Mouse (Mus musculus) CD8-positive naive resting alpha-beta T cell, adult 2 months (primary cell): ENCODE data around the gene Maff.

ENCODE experiments used
- DNase-seq, 2 experiments: peaks; one replicate each; pipeline ENCODE4 v3.0.0; 2022; ENCODE audit warnings: low read depth in 2 of 2, low spot score in 2 of 2

The Maff gene

DNA sequence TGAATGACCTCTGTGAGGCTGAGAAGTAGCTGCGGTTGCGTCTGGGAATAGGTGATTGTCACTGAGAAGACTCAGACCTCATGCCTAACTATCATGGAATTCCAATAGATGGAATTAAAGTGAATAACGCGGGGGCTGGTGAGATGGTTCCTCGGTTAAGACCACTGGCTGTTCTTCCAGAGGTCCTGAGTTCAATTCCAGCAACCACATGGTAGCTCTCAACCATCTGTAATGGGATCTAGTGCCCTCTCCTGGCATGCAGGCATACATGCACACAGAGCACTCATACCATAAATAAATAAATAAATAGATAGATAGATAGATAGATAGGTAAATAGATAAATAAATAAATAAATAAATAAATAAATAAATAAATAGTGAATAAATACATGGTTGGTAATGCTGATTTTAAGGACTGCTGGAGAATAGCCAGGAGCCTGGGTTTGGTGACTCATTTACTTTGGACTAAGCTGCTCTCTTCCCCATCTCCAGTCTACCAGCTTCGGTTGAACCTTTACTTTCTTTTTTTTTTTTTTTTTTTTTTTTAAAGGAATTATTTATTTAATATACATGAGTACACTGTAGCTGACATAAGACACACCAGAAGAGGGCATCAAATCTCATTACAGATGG, 17.0 kb upstream of the Maff start:
- DNase-seq, result no peak

DNA sequence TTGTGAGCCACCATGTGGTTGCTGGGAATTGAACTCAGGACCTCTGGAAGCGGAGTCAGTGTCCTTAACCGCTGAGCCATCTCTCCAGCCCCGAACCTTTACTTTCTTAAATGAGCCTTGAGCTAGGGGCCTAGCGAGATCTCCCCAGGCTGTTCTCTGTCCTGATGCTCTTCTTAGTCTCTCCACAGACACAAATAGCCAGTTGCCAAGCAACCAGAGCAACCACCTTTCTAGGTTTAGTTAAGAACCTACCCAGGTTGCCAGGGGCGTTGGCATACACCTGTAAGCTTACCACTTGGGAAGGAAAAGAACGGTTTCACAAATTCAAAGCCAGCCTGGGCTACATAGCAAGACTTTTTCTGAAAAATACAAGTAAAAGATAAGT, 16.4 kb upstream of the Maff start:
- DNase-seq, result no peak

GRCm38 (mm10) chr15:79330521-79330920, 15.9 kb upstream of the Maff start:
- no peak for DNase-seq

DNA sequence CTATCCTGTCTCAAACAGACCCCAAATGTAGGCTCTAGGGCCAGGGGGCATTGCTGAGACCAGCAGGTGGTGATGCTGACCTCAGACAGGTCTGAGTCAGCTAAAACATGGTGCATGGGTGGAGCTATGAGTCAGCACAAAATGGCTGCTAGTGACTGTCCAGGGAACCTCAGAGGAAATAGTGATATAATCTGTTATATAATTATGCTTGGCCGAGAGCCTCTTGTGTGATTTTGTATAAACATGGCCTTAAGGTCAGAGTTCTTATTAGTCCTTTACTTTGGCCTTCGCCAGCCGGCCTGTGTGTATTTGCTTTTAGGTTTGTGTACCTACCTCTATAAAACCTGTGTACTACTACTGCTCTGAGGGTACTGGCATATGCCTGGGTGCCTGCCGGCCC, 13.0 kb upstream of the Maff start:
- no peak for DNase-seq

GRCm38 (mm10) chr15:79335061-79335655, 11.3 kb upstream of the Maff start:
- DNase-seq, result no peak

DNA sequence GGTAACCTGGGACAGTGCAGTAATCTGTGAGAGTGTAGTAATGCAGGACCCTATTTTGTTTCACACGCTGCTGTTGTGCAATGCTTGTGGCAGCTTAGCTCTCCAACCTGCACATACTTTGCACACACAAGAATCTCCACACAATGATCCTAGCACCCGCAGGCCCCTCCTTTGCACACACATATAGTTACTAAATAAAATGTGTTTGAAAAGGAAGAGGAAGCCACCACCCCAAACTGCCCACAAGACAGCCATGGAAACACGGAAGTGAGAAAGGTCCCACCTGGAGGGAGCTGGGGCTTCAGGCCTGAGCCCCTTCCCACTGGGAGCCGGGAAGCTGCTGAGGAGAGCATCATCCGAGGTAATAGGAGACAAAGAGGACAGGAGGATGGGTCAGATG, 7.4 kb upstream of the Maff start:
- DNase-seq, result no peak

- no peak for DNase-seq
These were observed 3.6 kb upstream of the Maff start for GRCm38 (mm10) chr15:79342641-79343337.

DNA sequence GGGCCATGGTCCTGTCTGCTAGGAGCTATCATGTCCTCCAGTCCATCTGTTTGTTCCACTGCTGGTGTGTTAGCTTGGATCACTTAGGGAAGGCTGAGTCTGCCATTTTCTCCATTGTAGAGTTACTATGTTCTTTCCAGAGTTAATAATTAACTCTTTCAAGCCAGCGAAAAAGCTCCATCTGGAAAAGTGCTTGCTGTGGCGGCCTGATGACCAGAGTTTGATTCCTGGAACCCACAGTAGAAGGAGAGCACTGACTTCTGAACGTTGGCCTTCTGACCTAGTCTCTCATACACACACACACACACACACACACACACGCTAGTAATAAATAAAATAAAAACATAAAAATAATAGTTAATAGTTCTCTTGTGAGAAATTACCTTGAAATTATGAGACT, 1.8 kb upstream of the Maff start:
- no peak for DNase-seq

- DNase-seq, result peak; percentile 90 to 91
These were observed 884 bp downstream of the Maff start for GRCm38 (mm10) chr15:79347165-79347844.

DNA sequence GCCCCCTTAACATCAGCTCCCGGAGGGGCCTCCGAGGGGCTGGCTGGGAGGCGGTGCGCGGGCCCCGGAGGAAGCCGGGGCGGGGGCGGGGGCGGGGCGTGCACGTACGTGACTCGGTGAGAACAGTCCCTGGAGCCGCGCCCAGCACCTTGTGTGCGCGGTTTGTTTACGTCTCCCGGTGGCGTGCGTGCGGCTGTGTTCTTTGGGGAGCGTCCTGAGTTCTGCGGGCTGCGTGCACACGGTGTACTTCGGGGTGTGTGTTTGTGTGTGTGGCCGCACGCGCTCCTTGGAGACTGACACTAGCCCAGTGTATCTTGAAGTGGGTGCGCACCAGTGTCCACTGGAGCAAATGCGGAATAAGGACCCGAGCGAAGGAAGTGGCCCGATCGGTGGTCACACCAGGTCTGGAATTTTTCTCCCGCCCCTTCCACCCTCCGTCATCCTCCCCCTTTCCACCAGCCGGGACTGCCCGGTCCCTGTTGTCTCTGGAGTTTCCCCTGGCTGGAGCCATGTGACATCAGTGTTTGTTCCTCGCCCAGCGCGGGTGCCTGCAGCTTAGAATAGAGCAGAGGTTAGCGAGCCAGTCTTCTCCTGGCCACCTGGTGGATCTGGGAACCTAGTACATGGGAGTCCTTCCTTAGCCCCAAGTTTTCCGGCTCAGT, 1.6 kb downstream of the Maff start:
- DNase-seq, result peak; percentile 79

- DNase-seq, result no peak
These were observed 2.2 kb downstream of the Maff start for GRCm38 (mm10) chr15:79348651-79349050.

DNA sequence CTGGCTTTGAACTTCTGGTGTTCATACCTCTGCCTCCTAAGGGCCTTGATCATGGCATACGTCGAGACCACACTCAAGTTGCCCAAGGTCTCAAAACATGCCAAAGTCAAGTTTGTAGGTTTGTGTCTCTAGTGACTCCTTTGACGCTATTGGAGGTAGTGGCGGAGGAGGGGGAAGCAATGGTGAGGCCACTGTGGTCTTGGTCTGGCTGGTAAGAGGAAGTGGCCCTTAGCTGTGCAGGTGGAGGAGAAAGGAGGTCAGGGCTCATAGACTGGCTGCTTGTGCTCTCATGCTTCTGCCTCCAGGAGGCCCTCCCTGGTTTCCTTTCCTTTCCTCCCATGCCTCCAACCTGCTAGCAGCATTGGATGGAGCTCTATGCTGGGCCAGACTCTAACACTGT, 4.4 kb downstream of the Maff start:
- DNase-seq, result no peak

GRCm38 (mm10) chr15:79351331-79351767, 4.9 kb downstream of the Maff start:
- DNase-seq, result no peak

DNA sequence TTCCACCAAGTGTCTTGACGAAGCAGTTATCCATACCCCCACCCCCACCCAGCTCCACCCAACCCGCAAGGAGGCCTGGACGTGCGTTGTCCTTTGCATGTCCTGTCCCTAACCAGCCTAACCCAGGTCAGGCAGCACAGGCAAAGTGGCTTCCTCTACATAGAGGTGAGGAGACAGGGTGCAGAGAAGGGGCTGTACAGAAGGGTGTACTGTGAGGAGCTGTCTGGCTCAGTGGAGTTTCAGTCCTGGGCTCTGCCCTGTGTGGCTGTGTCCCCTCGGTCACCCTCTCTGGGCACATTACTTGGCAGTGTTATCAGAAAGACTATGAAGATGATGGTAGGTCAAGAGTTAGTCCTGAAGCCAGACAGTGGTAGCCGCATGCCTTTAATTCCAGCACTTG, 6.1 kb downstream of the Maff start:
- DNase-seq, result no peak

DNA sequence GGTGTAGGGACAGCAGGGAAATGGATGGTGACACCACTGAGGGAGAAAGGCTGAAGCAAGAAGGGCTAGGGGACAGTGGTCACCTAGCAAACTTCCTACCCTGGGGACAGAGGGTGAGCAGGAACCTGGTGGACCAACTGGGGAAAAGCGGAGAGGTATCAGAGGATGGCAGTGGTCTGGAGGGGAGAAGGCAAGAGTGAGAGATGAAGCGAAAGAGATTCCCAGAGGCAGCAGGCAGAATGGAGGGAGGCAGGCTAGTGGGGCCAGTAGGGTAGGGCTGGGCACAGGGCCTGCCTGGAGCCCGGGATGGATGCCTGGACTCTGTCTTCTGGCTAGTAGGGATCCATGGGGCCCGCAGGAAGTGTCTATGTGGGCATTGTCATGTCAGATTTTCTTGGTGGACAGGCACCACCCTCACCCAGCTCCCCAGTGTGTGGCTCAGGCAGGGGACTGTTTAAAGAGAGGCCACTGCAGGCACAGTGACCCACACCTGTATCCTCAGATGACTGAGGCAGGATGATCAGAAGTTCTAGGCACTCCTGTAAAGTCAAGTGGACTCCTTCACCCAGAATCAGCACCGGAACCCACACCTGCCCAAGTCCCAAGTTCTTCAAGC, 7.4 kb downstream of the Maff start:
- no peak for DNase-seq

- DNase-seq, result no peak
These were observed 8.2 kb downstream of the Maff start for GRCm38 (mm10) chr15:79354619-79355018.

- no peak for DNase-seq
These were observed 10.1 kb downstream of the Maff start for GRCm38 (mm10) chr15:79356481-79356880.

- DNase-seq, result peak in 1 of 2 experiments; percentile 28
These were observed 10.9 kb downstream of the Maff start for GRCm38 (mm10) chr15:79357036-79357911.

DNA sequence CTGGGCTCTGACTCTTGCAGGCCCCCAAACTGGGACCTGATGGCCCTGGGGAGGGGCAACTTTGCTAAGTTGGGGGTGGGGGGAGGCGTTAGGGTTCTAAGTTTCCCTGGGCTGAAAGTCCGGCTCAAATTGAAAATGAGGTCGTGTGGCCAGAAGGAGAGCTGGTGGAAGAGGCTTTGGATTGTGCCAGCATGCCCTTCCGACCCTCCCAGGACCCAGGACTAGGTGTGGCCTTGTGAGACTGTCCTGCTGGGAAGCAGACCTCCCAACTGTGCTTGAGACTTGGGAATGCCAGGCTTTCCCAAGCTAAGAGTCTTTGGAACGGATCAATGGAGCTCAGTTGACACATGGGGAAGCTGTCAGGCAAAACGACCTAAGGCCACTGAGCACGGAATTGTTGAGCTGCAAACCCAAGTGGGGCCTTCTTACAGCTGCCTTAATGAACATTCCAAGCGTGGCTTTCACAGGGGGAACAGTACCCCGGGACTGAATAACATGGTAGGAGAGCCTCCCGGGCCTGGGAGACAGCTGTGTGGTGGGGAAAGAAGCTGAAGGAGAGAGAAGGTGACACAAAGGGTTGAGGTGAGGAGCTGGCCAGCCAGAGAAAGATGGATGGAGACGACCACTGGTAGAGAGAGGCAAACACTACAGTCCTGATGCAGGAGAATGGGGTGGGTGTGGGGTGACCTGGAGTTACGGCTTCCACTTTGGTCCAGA, 11.7 kb downstream of the Maff start:
- DNase-seq, result no peak
